Mouse (Mus musculus) midbrain, embryonic 13.5 days (tissue): ENCODE measurements around the gene Fancc. TPM values are rescaled to one million over a fixed set of nuclear protein-coding genes. Genes with fewer than 3 reads are reported as not detected.

ENCODE experiments used
- ATAC-seq: fragments of 200-750 bp; cut with Nextera tagmentation; 2 replicates; pipeline ENCODE4 v1.8.0; 2017; ENCODE audit warnings: mild to moderate bottlenecking, moderate TSS enrichment, moderate library complexity
- H3K27ac ChIP-seq: fragments of 300-500 bp; sonication (generic); 2 replicates; pipeline ENCODE4 v1.5.1; 2015; ENCODE audit warnings: inconsistent platforms, mild to moderate bottlenecking, moderate library complexity
- H3K27me3 ChIP-seq: fragments of 300-500 bp; sonication (generic); 2 replicates; pipeline ENCODE4 v1.6.1; 2015; ENCODE audit warnings: mild to moderate bottlenecking, inconsistent platforms
- H3K36me3 ChIP-seq: fragments of 300-500 bp; sonication (generic); 2 replicates; pipeline ENCODE4 v1.6.1; 2015; ENCODE audit warnings: mild to moderate bottlenecking, inconsistent platforms
- H3K4me1 ChIP-seq: fragments of 300-500 bp; sonication (generic); replicated peaks from 2 replicates; pipeline ENCODE4 v1.6.1; 2015; ENCODE audit warnings: inconsistent platforms
- H3K4me2 ChIP-seq: fragments of 300-500 bp; sonication (generic); replicated peaks from 2 replicates; pipeline ENCODE4 v1.6.1; 2015; ENCODE audit warnings: moderate library complexity, mild to moderate bottlenecking, inconsistent platforms
- H3K4me3 ChIP-seq: fragments of 300-500 bp; sonication (generic); replicated peaks from 2 replicates; pipeline ENCODE4 v1.5.1; 2015; ENCODE audit warnings: mild to moderate bottlenecking, inconsistent platforms
- H3K9ac ChIP-seq: fragments of 300-500 bp; sonication (generic); replicated peaks from 2 replicates; pipeline ENCODE4 v1.6.1; 2015; ENCODE audit warnings: mild to moderate bottlenecking, inconsistent platforms
- H3K9me3 ChIP-seq: fragments of 300-500 bp; sonication (generic); 2 replicates; pipeline ENCODE4 v1.6.1; 2016; ENCODE audit warnings: mild to moderate bottlenecking, inconsistent platforms
- WGBS: fragments of 180-500 bp; shearing (Covaris S2); methylation state at CpG from one replicate; pipeline ENCODE4 v1.1.7; 2015; 5-methylcytosine and 5-hydroxymethylcytosine counted together
- polyA plus RNA-seq: library from polyadenylated mRNA; unstranded; fragments of >200 nt; fragmentation: Nextera tagmentation; extraction: Ambion mirVana; gene quantifications from 2 replicates; pipeline ENCODE4 v1.2.1, GENCODE M21; 2015

Gene Fancc
- polyA plus RNA-seq, 1 experiment from 2014 or later: 19.7 TPM

DNA sequence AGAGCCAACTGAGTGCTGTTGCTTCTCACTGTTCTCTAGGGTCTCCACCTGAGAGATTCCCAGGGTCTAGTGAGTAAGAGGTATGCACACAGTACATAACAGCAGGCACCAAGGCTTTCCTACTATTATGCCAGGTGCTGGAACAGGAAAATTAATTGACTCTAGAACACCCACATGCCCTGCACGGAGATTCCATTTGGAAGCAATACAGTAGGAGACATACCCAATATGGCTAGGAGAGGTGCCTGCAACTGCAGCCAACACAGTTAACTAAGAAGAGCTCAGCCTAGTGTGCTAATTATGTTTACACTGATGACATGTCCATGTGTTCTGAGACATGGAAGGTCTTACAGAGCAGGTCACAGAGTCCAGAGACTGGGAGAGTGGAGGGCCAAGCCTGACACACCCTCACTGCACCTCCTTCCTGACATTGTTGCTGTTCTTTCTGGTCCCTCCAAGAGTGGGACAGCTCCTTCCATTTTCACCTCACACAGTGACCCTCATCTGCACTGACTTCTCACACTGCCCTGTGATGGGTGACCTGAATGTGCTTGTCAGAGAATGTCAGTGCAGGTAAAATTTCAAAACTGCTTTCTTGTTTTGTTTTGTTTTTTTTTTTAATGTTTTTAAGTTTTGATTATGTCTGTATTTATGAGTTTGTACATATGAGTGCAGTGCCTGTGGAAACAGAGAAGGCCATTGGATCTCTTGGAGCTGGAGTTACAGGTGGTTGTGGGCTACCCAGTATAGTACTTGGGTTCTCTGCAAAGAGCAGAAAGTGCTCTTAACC, 234.7 kb downstream of the Fancc start:
- H3K4me1 ChIP-seq: peaks cover 24% of the 10 kb centered on the region
- no peak overlapping the region for H3K27ac ChIP-seq
- H3K9me3 ChIP-seq: no peaks in the 10 kb centered on the region
- H3K9ac ChIP-seq: no peak overlapping the region
- no peaks in the 10 kb centered on the region for H3K27me3 ChIP-seq
- H3K4me3 ChIP-seq: no peak overlapping the region
- no peak for ATAC-seq
- WGBS: 100% methylated on average over 1 of the region's 1 CpGs
- no peak overlapping the region for H3K4me2 ChIP-seq
- peaks cover 3% of the 10 kb centered on the region; the same call in 1 of the 2 replicates for H3K36me3 ChIP-seq

DNA sequence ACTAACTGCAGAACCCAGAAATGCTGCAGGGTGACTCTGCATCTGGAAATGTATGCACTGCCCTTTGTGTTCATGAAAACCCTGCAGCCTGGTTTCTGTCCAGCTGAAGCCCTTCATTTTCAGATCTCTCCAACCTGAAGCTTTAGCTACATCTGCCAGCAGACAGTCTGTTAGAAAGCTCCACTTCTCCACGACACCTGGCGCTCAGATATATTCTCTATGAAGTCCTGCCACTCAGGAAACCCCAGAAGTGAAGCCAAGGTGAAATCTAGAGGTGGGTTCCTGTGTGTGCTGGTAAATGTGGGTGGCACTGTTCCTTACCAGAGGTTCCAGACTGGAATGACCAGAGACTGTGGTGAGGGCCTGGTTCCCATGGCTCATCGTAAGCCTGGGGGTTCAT, 235.4 kb downstream of the Fancc start:
- no peak for ATAC-seq
- Histone ChIP-seq H3K9ac (no peak overlapping the region), H3K27me3 (no peaks in the 10 kb centered on the region), H3K27ac (no peak overlapping the region), H3K36me3 (peaks cover 8% of the 10 kb centered on the region; the same call in 1 of the 2 replicates), H3K4me2 (no peak overlapping the region), H3K9me3 (no peaks in the 10 kb centered on the region), H3K4me3 (no peak overlapping the region), H3K4me1 (peaks cover 24% of the 10 kb centered on the region)
- WGBS: 97% methylated on average over 3 of the region's 3 CpGs

DNA sequence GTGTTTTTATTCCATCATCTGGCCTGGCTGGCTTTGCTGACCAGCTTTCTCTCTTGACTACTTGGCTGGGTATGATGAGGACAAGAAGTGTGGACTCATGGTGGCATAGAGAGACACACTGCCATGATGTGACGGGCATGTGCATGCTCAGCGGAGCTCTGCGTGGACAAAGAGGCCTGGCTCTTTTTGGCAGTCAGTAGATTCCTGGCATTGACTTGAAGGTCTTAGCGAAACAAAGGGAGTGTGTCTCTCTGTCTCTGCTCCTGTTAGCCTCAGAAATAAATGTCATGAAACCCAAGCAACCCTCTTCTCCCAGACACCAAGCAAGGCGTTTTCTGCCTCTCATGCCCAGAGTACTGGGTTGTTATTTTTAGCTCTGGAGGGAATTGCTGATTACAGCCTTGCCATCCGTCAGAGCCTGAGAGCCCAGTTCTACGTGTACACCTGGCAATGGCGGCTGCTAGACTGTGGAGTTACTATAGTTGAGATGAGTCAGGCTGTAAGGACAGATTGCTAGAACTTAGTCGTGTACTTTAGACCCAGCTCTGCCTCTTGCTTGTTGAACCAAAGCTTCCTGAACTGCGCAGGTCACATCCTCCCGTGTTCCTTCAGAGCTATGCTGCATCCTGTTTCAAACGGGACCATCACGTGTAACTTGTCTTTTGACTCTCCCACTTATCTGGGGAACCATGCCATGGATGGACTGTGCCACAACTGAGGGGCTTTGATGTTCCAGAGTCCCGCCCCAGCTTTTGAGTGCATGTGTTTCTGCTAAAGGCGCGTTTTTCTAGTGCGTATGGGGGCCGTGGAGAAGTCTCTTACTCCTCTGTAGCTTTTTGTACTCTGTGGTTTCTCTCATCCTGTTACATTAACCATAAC, 236.1 kb downstream of the Fancc start:
- H3K27me3 ChIP-seq: no peaks in the 10 kb centered on the region
- ATAC-seq: peak; percentile 67
- no peak overlapping the region for H3K9ac ChIP-seq
- no peak overlapping the region for H3K4me2 ChIP-seq
- H3K36me3 ChIP-seq: peaks cover 8% of the 10 kb centered on the region; the same call in 1 of the 2 replicates
- 65% methylated on average over 18 of the region's 18 CpGs for WGBS
- H3K4me1 ChIP-seq: peaks cover 24% of the 10 kb centered on the region
- peak overlapping the region; percentile 19 for H3K27ac ChIP-seq
- H3K9me3 ChIP-seq: no peaks in the 10 kb centered on the region
- H3K4me3 ChIP-seq: no peak overlapping the region

DNA sequence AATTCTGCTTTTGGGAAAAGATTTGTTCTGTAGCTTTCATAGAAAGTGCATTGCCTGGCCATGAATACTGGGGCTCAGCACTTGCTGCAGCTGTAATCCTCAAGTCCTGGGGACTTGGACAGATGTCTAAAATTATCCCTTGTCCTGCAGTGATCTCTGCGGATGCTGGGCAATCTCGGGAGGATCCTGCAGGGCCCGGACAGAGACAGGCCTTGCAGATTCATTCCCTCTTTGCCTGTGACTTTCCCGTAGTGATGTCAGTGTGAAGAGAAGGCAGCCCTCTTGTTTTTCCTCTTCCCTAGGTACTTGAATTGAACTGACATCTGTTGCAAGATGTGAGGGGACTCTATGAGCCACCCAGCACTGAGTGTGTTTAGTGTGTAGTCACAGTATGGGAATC, 236.9 kb downstream of the Fancc start:
- peak; percentile 43 for ATAC-seq
- Histone ChIP-seq H3K9me3 (no peaks in the 10 kb centered on the region), H3K9ac (no peak overlapping the region)

DNA sequence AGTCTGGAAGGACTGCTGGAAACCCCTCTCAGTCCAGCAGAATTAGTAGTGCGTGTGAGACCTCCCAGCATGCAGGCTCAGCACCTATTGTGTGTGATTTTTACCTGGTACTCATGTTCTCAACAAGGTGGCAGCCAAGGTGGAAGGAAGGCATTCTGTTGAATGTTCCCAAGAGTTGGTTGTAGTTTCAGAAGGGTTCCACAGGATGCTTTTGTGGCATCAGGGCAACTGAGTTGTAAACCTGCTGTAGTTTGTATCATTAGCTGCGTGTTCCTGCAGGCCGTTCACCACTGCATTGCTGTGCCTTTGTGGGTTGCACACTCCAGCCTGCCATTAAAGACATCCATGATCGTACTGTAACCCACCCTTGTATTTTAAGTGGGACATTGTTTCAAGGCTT, 238.4 kb downstream of the Fancc start:
- Histone ChIP-seq H3K9ac (no peak overlapping the region), H3K36me3 (peaks cover 10% of the 10 kb centered on the region; the same call in 1 of the 2 replicates), H3K9me3 (no peaks in the 10 kb centered on the region), H3K4me1 (peaks cover 24% of the 10 kb centered on the region), H3K4me2 (no peak overlapping the region), H3K4me3 (no peak overlapping the region), H3K27ac (no peak overlapping the region), H3K27me3 (no peaks in the 10 kb centered on the region)
- 92% methylated on average over 4 of the region's 4 CpGs for WGBS
- no peak for ATAC-seq

More for the DNA sequence above, 236.9 kb downstream of the Fancc start:
- Histone ChIP-seq H3K27ac (peak overlapping the region; percentile 19), H3K36me3 (peaks cover 8% of the 10 kb centered on the region; the same call in 1 of the 2 replicates), H3K4me2 (no peak overlapping the region), H3K4me3 (no peak overlapping the region), H3K27me3 (no peaks in the 10 kb centered on the region), H3K4me1 (peaks cover 24% of the 10 kb centered on the region)
- WGBS: 11% methylated on average over 4 of the region's 4 CpGs

DNA sequence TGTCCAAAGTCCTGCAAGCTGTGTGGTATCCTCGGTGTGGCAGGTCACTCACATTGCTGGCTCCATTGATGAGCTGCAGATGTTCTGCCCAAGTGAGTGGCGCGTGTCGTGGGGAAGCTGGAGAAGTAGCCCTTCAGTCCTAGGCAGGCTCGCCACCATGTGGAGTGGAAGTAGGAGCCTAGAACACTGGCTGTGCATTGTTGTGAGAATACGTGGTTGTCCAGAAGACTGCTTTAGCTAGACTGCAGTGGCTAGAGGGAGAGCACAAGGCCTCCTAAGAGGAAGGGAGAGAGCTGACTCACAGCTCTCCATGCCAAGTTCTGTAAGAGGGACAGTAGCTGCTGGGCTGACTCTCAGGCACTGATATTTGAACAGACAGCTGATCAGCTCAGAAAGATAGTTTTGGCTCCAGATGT, 238.9 kb downstream of the Fancc start:
- H3K27me3 ChIP-seq: no peaks in the 10 kb centered on the region
- peaks cover 24% of the 10 kb centered on the region for H3K4me1 ChIP-seq
- no peak overlapping the region for H3K4me3 ChIP-seq
- WGBS: 88% methylated on average over 6 of the region's 6 CpGs
- no peak overlapping the region for H3K27ac ChIP-seq
- H3K4me2 ChIP-seq: no peak overlapping the region
- no peaks in the 10 kb centered on the region for H3K9me3 ChIP-seq
- H3K9ac ChIP-seq: no peak overlapping the region
- peaks cover 10% of the 10 kb centered on the region; the same call in 1 of the 2 replicates for H3K36me3 ChIP-seq
- ATAC-seq: no peak

DNA sequence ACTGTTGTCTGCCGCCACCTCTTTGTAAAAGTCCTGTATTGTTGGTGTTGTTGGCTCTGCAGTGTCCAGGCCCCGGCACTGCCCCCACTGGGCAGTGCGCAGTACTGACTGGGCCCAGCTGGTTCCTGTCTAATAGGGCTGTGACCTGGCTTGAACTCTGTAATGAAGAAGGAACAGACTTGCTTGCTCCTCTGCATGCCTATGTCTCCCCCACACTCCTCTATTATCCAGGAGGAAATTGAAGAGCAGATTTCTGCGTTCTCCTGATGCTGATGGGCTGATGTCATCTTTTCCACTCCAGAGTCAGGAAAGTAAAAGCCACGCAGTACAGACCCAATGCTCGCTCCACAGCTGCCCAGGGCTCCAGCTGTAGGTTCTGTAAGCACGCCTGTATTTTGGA, 240.3 kb downstream of the Fancc start:
- H3K9ac ChIP-seq: no peak overlapping the region
- no peaks in the 10 kb centered on the region for H3K27me3 ChIP-seq
- no peaks in the 10 kb centered on the region for H3K9me3 ChIP-seq
- H3K4me2 ChIP-seq: no peak overlapping the region
- H3K4me3 ChIP-seq: no peak overlapping the region
- peaks cover 10% of the 10 kb centered on the region; the same call in 1 of the 2 replicates for H3K36me3 ChIP-seq
- no peak overlapping the region for H3K27ac ChIP-seq
- 78% methylated on average over 7 of the region's 7 CpGs for WGBS
- ATAC-seq: no peak
- peaks cover 24% of the 10 kb centered on the region for H3K4me1 ChIP-seq

DNA sequence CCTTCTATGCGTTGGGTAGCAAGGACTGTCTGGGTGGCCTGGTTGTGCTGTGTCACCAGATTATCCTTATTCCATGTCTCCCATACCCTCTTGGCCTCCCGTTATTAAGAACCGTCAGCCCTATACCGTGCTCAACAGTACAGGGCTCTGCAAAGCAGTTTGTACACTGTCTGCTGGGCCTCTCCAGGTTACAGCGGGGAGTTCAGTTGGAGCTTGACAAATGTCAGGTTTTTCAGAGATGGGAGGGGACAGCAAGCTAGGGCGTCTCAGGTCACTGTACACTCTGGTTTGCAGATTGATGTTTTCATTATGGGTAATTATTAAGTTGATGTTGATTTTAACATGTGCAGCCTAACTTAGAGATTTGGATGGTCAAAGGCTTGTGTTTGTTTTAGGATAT, 240.9 kb downstream of the Fancc start:
- H3K27ac ChIP-seq: no peak overlapping the region
- peaks cover 21% of the 10 kb centered on the region for H3K4me1 ChIP-seq
- H3K27me3 ChIP-seq: no peaks in the 10 kb centered on the region
- ATAC-seq: no peak
- H3K9ac ChIP-seq: no peak overlapping the region
- H3K4me2 ChIP-seq: no peak overlapping the region
- H3K9me3 ChIP-seq: no peaks in the 10 kb centered on the region
- 91% methylated on average over 6 of the region's 6 CpGs for WGBS
- H3K4me3 ChIP-seq: no peak overlapping the region
- peaks cover 10% of the 10 kb centered on the region; the same call in 1 of the 2 replicates for H3K36me3 ChIP-seq

DNA sequence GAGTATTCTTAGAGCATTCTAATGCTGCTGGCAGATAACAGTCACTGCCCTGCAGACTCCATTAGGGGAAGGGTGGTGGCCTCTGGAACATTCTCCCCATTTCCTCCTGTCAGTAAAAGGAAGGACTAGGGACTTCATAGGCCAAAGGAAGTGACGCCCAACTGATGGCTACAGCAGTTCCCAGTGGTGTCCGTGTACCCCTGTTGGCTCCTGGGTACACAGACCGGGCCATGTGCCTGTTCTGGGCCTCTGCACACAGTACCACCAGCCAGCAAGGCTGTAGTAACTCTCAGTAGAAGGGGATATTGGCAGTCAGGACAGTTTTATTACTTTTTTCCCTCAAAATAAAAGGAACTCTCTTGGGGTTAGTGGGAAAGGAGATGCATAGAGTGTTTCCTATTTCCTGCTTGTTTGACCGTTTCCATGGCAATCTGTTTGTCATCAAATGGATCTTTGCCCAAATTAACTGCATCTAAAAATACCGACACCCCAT, 241.5 kb downstream of the Fancc start:
- Histone ChIP-seq H3K4me2 (no peak overlapping the region), H3K9ac (no peak overlapping the region), H3K4me3 (no peak overlapping the region), H3K27ac (no peak overlapping the region), H3K4me1 (peaks cover 15% of the 10 kb centered on the region), H3K9me3 (no peaks in the 10 kb centered on the region), H3K36me3 (peaks cover 10% of the 10 kb centered on the region; the same call in 1 of the 2 replicates), H3K27me3 (no peaks in the 10 kb centered on the region)
- no peak for ATAC-seq
- 92% methylated on average over 5 of the region's 5 CpGs for WGBS

DNA sequence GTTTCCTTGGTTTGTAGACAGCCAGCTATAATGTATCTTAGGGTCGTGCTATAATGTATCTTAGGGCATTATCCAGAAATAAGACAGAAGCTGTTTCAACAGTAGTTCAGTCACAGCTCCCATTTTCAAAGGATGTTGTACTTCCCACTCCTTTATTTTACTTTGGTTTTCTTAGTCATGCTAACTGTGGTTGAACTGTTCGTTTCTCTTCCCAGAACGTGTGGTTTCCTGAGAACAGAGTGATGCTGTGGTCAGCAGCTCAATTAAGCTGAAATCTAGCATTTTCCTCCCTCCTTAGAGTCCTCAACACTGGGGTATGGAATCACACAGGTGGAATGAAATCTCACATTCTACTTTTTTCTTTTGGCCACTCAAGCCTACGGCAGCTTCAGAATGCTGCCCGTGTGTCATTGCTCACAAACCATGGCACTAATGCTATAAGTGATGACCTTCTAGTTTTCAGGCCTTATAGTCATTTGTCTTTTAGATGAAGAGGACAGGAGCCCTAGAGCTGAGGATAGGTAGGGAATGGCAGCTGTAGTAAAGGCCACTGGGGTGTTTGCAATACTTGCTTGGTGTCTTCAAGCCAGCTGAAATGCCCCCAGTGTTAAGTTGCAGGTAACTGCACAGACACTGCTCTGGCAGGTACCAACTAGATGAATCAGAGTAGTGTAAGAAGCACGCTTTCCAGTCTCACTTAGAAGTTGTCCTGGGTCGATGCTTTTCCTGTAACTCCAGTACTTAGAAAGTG, 243.0 kb downstream of the Fancc start:
- H3K27ac ChIP-seq: no peak overlapping the region
- ATAC-seq: no peak
- no peak overlapping the region for H3K4me2 ChIP-seq
- H3K27me3 ChIP-seq: no peaks in the 10 kb centered on the region
- H3K4me1 ChIP-seq: peaks cover 3% of the 10 kb centered on the region; the same call in 1 of the 2 replicates
- WGBS: 94% methylated on average over 7 of the region's 7 CpGs
- H3K4me3 ChIP-seq: no peak overlapping the region
- H3K36me3 ChIP-seq: peaks cover 10% of the 10 kb centered on the region; the same call in 1 of the 2 replicates
- H3K9ac ChIP-seq: no peak overlapping the region
- no peaks in the 10 kb centered on the region for H3K9me3 ChIP-seq

DNA sequence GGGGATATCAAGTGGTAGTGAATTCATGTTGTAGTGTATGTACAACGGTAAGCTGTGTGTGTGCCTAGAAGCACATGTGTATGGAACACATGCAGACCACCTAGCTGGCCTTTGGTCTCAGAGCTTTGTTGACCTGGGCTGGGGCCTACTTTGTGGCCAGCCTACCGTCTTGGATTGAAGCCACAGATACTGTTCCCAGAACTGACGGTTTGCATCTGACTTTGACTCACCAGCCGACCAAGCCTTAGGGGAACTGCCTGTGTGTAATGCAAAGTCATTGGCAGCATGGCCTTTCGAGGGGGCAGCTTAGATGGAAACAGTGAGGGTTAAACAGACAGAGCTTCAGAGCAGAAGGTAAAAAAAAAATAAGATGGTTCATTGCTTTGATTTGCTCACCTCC, 243.9 kb downstream of the Fancc start:
- ATAC-seq: no peak
- 90% methylated on average over 5 of the region's 5 CpGs for WGBS
- H3K4me3 ChIP-seq: no peak overlapping the region

More for the DNA sequence above, 243.9 kb downstream of the Fancc start:
- H3K27me3 ChIP-seq: no peaks in the 10 kb centered on the region
- H3K4me2 ChIP-seq: no peak overlapping the region
- no peaks in the 10 kb centered on the region; the same call in 1 of the 2 replicates for H3K4me1 ChIP-seq
- H3K9ac ChIP-seq: no peak overlapping the region
- H3K27ac ChIP-seq: no peak overlapping the region
- peaks cover 10% of the 10 kb centered on the region; the same call in 1 of the 2 replicates for H3K36me3 ChIP-seq
- H3K9me3 ChIP-seq: no peaks in the 10 kb centered on the region
